Mouse (Mus musculus): ENCODE measurements around the gene Eps15l1. TPM values are rescaled to one million over a fixed set of nuclear protein-coding genes. Genes with fewer than 3 reads are reported as not detected.

Gene Eps15l1
- polyA plus RNA-seq, 1 experiment: 22.8 TPM

DNA sequence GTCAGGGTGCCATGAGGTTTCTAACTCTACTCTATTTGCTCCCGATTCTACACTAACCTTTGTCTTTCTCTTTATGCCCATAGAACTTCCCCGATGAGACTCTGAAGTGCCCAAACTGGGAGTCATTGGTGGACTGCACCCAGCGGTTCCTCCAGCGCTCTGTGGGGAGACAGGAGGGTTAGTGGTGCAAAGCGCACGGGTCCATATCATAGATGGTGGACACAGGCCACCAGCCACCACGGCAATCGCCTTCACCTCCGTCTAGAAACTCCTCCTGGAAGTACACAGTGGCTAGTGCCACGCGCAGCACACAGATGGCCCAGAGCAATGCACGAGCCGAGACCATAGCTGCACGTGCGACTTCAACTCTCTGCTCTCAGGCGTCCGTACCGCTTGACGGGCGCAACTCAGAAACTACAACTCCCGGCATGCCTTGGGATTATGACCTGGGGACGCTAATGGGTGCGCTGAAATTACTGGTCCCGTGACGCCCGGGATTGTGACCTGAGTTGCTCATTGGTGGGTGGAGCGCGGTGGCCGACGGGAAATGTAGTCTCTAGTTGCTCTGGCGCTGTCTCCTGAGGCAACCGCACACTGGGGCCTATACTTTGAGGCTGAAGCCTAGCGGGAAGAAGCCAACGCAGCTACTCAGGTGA is 22.2 kb upstream of the Eps15l1 start, which contains the start of the genes Calr3 and 1700030K09Rik:
TSS of gene Calr3 (minus strand) at position 533 of the 656 bp plus-strand sequence.
TSS of gene 1700030K09Rik (plus strand) at position 543 of the 656 bp plus-strand sequence.
- Histone ChIP-seq H3K4me3 (peak within 1 kb of the TSS; percentile 36), H3ac (ENCODE audit: control insufficient read depth, insufficient read length) (peak within 1 kb of the TSS; percentile 39), H3K27me3 (ENCODE audit: control insufficient read depth, insufficient read depth, insufficient read length) (no peaks in the 10 kb centered on the region), H3K4me2 (ENCODE audit: low read depth) (peak within 1 kb of the TSS; percentile 84), H3K79me2 (ENCODE audit: control insufficient read depth, insufficient read depth) (no peaks in the 10 kb centered on the region), H3K36me3 (ENCODE audit: control insufficient read depth, insufficient read depth) (peaks cover 3% of the 10 kb centered on the region)
- TF ChIP-seq TCF3 (IDR thresholded peaks at IDR 0.05; ENCODE audit: insufficient read length, low read depth) (no peak), POLR2A (IDR thresholded peaks at IDR 0.05; ENCODE audit: insufficient read length, low read depth) (peak; percentile 36)

DNA sequence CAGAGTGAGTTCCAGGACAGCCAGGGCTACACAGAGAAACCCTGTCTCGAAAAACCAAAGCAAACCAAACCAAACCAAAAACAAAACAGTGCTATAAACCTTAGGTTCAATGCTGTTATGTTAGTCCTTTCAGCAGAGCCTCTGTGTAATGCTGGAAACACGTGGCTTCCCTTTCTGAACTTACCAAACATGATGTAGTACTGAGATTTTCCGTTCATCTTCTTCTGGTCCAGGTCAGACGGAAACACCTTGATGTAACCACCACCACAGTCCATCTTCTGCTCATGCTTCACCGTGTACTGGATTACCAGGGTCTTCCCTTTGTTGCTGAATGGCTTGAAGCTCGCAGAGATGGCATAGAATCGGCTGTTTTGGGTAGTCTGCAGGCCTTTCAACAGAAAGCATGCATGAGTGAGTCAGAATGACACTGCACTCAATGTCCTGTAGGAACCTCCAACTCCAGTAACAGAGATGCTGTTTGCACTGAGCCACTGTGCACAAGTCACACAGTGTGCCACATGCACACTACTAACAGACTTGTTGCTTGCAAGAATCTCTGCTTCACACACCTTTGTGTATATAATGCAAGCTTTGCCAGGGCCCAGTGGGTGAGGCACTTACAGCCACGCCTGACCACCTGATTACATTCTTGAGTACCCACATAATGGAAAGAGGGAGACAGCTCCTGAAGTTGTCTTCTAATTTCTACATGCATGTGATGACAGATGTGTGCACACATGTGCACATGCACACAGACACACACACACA is 17.2 kb upstream of the Eps15l1 start:
- no peaks in the 10 kb centered on the region for H3K79me2 ChIP-seq (ENCODE audit: control insufficient read depth, insufficient read depth)
- no peaks in the 10 kb centered on the region for H3K27me3 ChIP-seq (ENCODE audit: control insufficient read depth, insufficient read depth, insufficient read length)
- no peak overlapping the region for H3K4me2 ChIP-seq (ENCODE audit: low read depth)
- H3K4me3 ChIP-seq: no peak overlapping the region
- no peaks in the 10 kb centered on the region for H3K36me3 ChIP-seq (ENCODE audit: control insufficient read depth, insufficient read depth)
- TF ChIP-seq E2F4 (IDR thresholded peaks at IDR 0.05; ENCODE audit: insufficient read depth) (no peak), REST (IDR thresholded peaks at IDR 0.05; ENCODE audit: insufficient read depth, insufficient read length) (no peak), TCF3 (IDR thresholded peaks at IDR 0.05; ENCODE audit: insufficient read length, low read depth) (no peak), SRF (IDR thresholded peaks at IDR 0.05; ENCODE audit: control insufficient read depth, insufficient read length, low read depth) (no peak), POLR2A (IDR thresholded peaks at IDR 0.05; ENCODE audit: insufficient read length, low read depth) (no peak), USF1 (IDR thresholded peaks at IDR 0.05; ENCODE audit: low read depth) (no peak), TCF12 (IDR thresholded peaks at IDR 0.05; ENCODE audit: insufficient read depth, poor library complexity, severe bottlenecking) (no peak), MYOD1 (IDR thresholded peaks at IDR 0.05; ENCODE audit: control insufficient read depth in 1 of 3, insufficient read length in 2 of 3, low read depth in 2 of 3) (no peak), POLR2AphosphoS2 (IDR thresholded peaks at IDR 0.05; ENCODE audit: insufficient read length, low read depth) (no peak), MAX (IDR thresholded peaks at IDR 0.05; ENCODE audit: low read depth) (no peak), CEBPB (IDR thresholded peaks at IDR 0.05; ENCODE audit: insufficient read depth, poor library complexity, severe bottlenecking) (no peak), MYOG (IDR thresholded peaks at IDR 0.05; ENCODE audit: control insufficient read depth in 1 of 3, insufficient read depth in 1 of 3, insufficient read length in 2 of 3, low read depth in 2 of 3) (no peak)
- no peak overlapping the region for H3ac ChIP-seq (ENCODE audit: control insufficient read depth, insufficient read length)

DNA sequence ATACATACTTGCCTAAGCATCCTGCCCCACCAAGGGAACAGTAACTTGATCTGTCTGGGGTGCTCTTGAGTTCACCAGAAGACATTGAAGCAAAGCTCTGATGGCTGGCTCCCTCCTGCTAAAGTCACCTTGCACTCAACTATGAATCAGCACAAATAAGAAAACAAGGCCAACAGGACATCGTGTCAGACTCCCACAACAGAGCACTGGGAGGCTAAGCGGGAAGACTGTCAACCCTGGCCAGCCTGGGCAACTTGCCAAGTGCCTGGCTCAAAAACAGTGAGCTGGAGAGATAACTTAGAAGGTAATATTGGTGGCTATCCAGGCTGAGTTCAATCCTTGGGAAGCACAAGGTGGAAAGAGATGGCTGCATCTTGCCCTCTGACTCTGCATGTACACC is 13.7 kb upstream of the Eps15l1 start:
- H3ac ChIP-seq (ENCODE audit: control insufficient read depth, insufficient read length): no peak overlapping the region
- H3K4me3 ChIP-seq: no peak overlapping the region
- no peaks in the 10 kb centered on the region for H3K79me2 ChIP-seq (ENCODE audit: control insufficient read depth, insufficient read depth)
- H3K4me2 ChIP-seq (ENCODE audit: low read depth): no peak overlapping the region
- H3K36me3 ChIP-seq (ENCODE audit: control insufficient read depth, insufficient read depth): no peaks in the 10 kb centered on the region
- TF ChIP-seq REST (IDR thresholded peaks at IDR 0.05; ENCODE audit: insufficient read depth, insufficient read length): no peak
- TF ChIP-seq SRF (IDR thresholded peaks at IDR 0.05; ENCODE audit: control insufficient read depth, insufficient read length, low read depth): no peak
- TF ChIP-seq POLR2A (IDR thresholded peaks at IDR 0.05; ENCODE audit: insufficient read length, low read depth): no peak
- TF ChIP-seq USF1 (IDR thresholded peaks at IDR 0.05; ENCODE audit: low read depth): no peak
- TF ChIP-seq POLR2AphosphoS2 (IDR thresholded peaks at IDR 0.05; ENCODE audit: insufficient read length, low read depth): no peak
- TF ChIP-seq CEBPB (IDR thresholded peaks at IDR 0.05; ENCODE audit: insufficient read depth, poor library complexity, severe bottlenecking): no peak
- TF ChIP-seq TCF3 (IDR thresholded peaks at IDR 0.05; ENCODE audit: insufficient read length, low read depth): no peak
- no peak for TF ChIP-seq MYOG (IDR thresholded peaks at IDR 0.05; ENCODE audit: control insufficient read depth in 1 of 3, insufficient read depth in 1 of 3, insufficient read length in 2 of 3, low read depth in 2 of 3)
- no peak for TF ChIP-seq TCF12 (IDR thresholded peaks at IDR 0.05; ENCODE audit: insufficient read depth, poor library complexity, severe bottlenecking)
- TF ChIP-seq MAX (IDR thresholded peaks at IDR 0.05; ENCODE audit: low read depth): no peak
- TF ChIP-seq MYOD1 (IDR thresholded peaks at IDR 0.05; ENCODE audit: control insufficient read depth in 1 of 3, insufficient read length in 2 of 3, low read depth in 2 of 3): no peak
- H3K27me3 ChIP-seq (ENCODE audit: control insufficient read depth, insufficient read depth, insufficient read length): no peaks in the 10 kb centered on the region

GRCm38 (mm10) chr8:72429676-72430075 is 8.4 kb upstream of the Eps15l1 start:
- no peak overlapping the region for H3K4me3 ChIP-seq
- no peaks in the 10 kb centered on the region for H3K79me2 ChIP-seq (ENCODE audit: control insufficient read depth, insufficient read depth)
- H3K36me3 ChIP-seq (ENCODE audit: control insufficient read depth, insufficient read depth): no peaks in the 10 kb centered on the region
- H3K27me3 ChIP-seq (ENCODE audit: control insufficient read depth, insufficient read depth, insufficient read length): no peaks in the 10 kb centered on the region
- TF ChIP-seq REST (IDR thresholded peaks at IDR 0.05; ENCODE audit: insufficient read depth, insufficient read length) (no peak), TCF3 (IDR thresholded peaks at IDR 0.05; ENCODE audit: insufficient read length, low read depth) (no peak), CEBPB (IDR thresholded peaks at IDR 0.05; ENCODE audit: insufficient read depth, poor library complexity, severe bottlenecking) (no peak), POLR2A (IDR thresholded peaks at IDR 0.05; ENCODE audit: insufficient read length, low read depth) (no peak), MYOD1 (IDR thresholded peaks at IDR 0.05; ENCODE audit: control insufficient read depth in 1 of 3, insufficient read length in 2 of 3, low read depth in 2 of 3) (no peak), POLR2AphosphoS2 (IDR thresholded peaks at IDR 0.05; ENCODE audit: insufficient read length, low read depth) (no peak), USF1 (IDR thresholded peaks at IDR 0.05; ENCODE audit: low read depth) (no peak), SRF (IDR thresholded peaks at IDR 0.05; ENCODE audit: control insufficient read depth, insufficient read length, low read depth) (no peak), MYOG (IDR thresholded peaks at IDR 0.05; ENCODE audit: control insufficient read depth in 1 of 3, insufficient read depth in 1 of 3, insufficient read length in 2 of 3, low read depth in 2 of 3) (no peak), TCF12 (IDR thresholded peaks at IDR 0.05; ENCODE audit: insufficient read depth, poor library complexity, severe bottlenecking) (no peak), MAX (IDR thresholded peaks at IDR 0.05; ENCODE audit: low read depth) (no peak)
- no peak overlapping the region for H3K4me2 ChIP-seq (ENCODE audit: low read depth)
- H3ac ChIP-seq (ENCODE audit: control insufficient read depth, insufficient read length): no peak overlapping the region
